Comparison of ENCODE assay signal across 14 mouse cellular contexts in genomic region chr5:134644121-134644520, GRCm38 (mm10). TPM values are rescaled to one million over a fixed set of nuclear protein-coding genes. Genes with fewer than 3 reads are reported as not detected.
DNase-seq lines count a peak whose midpoint lies in the region; ATAC-seq and TF ChIP-seq lines count a peak whose summit lies in the region.
"Had no signal": no experiment of that assay in that cellular context is flagged by ENCODE, and none has a peak within 500 bp of the region (broad histone marks: within the 10 kb centered on the region; RNA-seq: fewer than 3 reads in every experiment).

No protein-coding gene starts in this region.

- no peak for ATAC-seq in heart, embryonic 15.5 days (replicated peaks; ENCODE audit: insufficient number of reproducible peaks, insufficient read depth, low FRiP score, low read depth)
- no peak for ATAC-seq in liver, postnatal 0 days
- ATAC-seq: midbrain, embryonic 13.5 days had no signal

- H3K4me2 ChIP-seq in heart, embryonic 15.5 days: no peak overlapping the region
- no peak overlapping the region for H3K4me2 ChIP-seq in CH12.LX (ENCODE audit: insufficient read depth, low read depth, poor library complexity, severe bottlenecking)
- no peak overlapping the region for H3K4me2 ChIP-seq in liver, postnatal 0 days (ENCODE audit: low read depth, low read length)
- H3K4me2 ChIP-seq: midbrain, embryonic 13.5 days had no signal

- no peaks in the 10 kb centered on the region for H3K9me3 ChIP-seq in heart, embryonic 15.5 days (replicated peaks)
- peaks cover 6% of the 10 kb centered on the region for H3K9me3 ChIP-seq in CH12.LX (replicated peaks; ENCODE audit: low read length)
- H3K9me3 ChIP-seq in liver, postnatal 0 days (ENCODE audit: low read length): no peaks in the 10 kb centered on the region
- no peaks in the 10 kb centered on the region for H3K9me3 ChIP-seq in forebrain, embryonic 10.5 days
- H3K9me3 ChIP-seq: midbrain, embryonic 13.5 days had no signal

- no peak for TF ChIP-seq CTCF in liver, adult 2 months (IDR thresholded peaks at IDR 0.05; ENCODE audit: low read depth, low read length)
- TF ChIP-seq CTCF in CH12.LX (conservative IDR thresholded peaks at IDR 0.05 in 1 of 2, IDR thresholded peaks at IDR 0.05 in 1 of 2; ENCODE audit: low read depth in 2 of 2, low read length in 2 of 2): peak in 1 of 2 experiments; percentile 25; a peak in 2 of 4 replicates
- TF ChIP-seq CTCF in liver, postnatal 0 days (IDR thresholded peaks at IDR 0.05; ENCODE audit: low read depth): peak; percentile 29; the same call in 1 of the 2 replicates

- no peak for DNase-seq in heart, adult 11 months
- DNase-seq in liver, adult 2 months (ENCODE audit: extremely low read depth, low read depth, low spot score): no peak
- DNase-seq in liver: no peak
- no peak for DNase-seq in CH12.LX (ENCODE audit: extremely low read depth)
- DNase-seq in liver, postnatal 0 days: no peak
- no peak for DNase-seq in spleen, adult 12 weeks (ENCODE audit: low spot score)
- DNase-seq in forebrain, embryonic 10.5 days (ENCODE audit: extremely low spot score, low spot score): no peak
- DNase-seq: B cell, adult 2 months; cerebellum, postnatal 10 days; kidney, adult 18-20 months; spleen, adult 18-20 months; thymus, postnatal 4 days had no signal

- H3K36me3 ChIP-seq in heart, embryonic 15.5 days: no peaks in the 10 kb centered on the region
- no peaks in the 10 kb centered on the region for H3K36me3 ChIP-seq in liver, adult 2 months (ENCODE audit: control insufficient read depth, insufficient read depth, low read length)
- no peaks in the 10 kb centered on the region for H3K36me3 ChIP-seq in CH12.LX (replicated peaks in 1 of 2; ENCODE audit: control insufficient read depth in 1 of 2, insufficient read depth in 1 of 2, low read length in 1 of 2)
- no peaks in the 10 kb centered on the region for H3K36me3 ChIP-seq in liver, postnatal 0 days (replicated peaks; ENCODE audit: insufficient read depth, low read length)
- H3K36me3 ChIP-seq in forebrain, embryonic 10.5 days (replicated peaks): no peaks in the 10 kb centered on the region
- H3K36me3 ChIP-seq: midbrain, embryonic 13.5 days had no signal

- H3K27ac ChIP-seq in heart, embryonic 15.5 days: peak overlapping the region; percentile 54
- H3K27ac ChIP-seq in liver, adult 2 months (replicated peaks; ENCODE audit: insufficient read depth, low read depth, low read length): peak overlapping the region; percentile 62
- H3K27ac ChIP-seq in CH12.LX (ENCODE audit: insufficient read depth, low read depth): no peak overlapping the region
- H3K27ac ChIP-seq in liver, postnatal 0 days (ENCODE audit: low read depth): peak overlapping the region; percentile 66
- H3K27ac ChIP-seq in forebrain, embryonic 10.5 days: no peak overlapping the region
- H3K27ac ChIP-seq: midbrain, embryonic 13.5 days had no signal

- TF ChIP-seq EP300 in CH12.LX (IDR thresholded peaks at IDR 0.05; ENCODE audit: low read length): no peak
- no peak for TF ChIP-seq EP300 in liver, postnatal 0 days (IDR thresholded peaks at IDR 0.05; ENCODE audit: low read depth)

- in situ Hi-C loops in CH12.LX (cut with MboI; ENCODE audit: low pct_ligation_motif_present, low pct_unique_long_range_greater_than_20kb, low sequenced_read_pairs): no loop called here

- WGBS in heart, embryonic 15.5 days: 74% methylated on average over 1 of the region's 1 CpGs
- 82% methylated on average over 1 of the region's 1 CpGs for WGBS in liver, adult 2 months
- WGBS in liver, postnatal 0 days (ENCODE audit: insufficient replicate concordance): 54% methylated on average over 1 of the region's 1 CpGs
- whole genome bisulfite sequencing in forebrain, embryonic 10.5 days: 79% methylated on average over 1 of the region's 1 CpGs

- H3K4me3 ChIP-seq in heart, embryonic 15.5 days: no peak overlapping the region
- H3K4me3 ChIP-seq in liver, adult 2 months (ENCODE audit: insufficient read depth, low read depth, low read length): no peak overlapping the region
- H3K4me3 ChIP-seq in CH12.LX (replicated peaks in 1 of 3; ENCODE audit: low read depth in 2 of 3, low read length in 2 of 3, poor library complexity in 1 of 3): no peak overlapping the region
- no peak overlapping the region for H3K4me3 ChIP-seq in liver, postnatal 0 days (ENCODE audit: low read depth, low read length)
- H3K4me3 ChIP-seq in forebrain, embryonic 10.5 days: no peak overlapping the region
- H3K4me3 ChIP-seq: midbrain, embryonic 13.5 days had no signal

- peaks cover 11% of the 10 kb centered on the region for H3K4me1 ChIP-seq in heart, embryonic 15.5 days (replicated peaks)
- H3K4me1 ChIP-seq in liver, adult 2 months (ENCODE audit: control insufficient read depth, insufficient read depth, low read length): peaks cover 3% of the 10 kb centered on the region; the same call in 1 of the 2 replicates
- peaks cover 2 to 3% of the 10 kb centered on the region in 2 experiments; a peak in 2 of 4 replicates for H3K4me1 ChIP-seq in CH12.LX (ENCODE audit: control insufficient read depth in 1 of 2, insufficient read depth in 2 of 2)
- H3K4me1 ChIP-seq in liver, postnatal 0 days (ENCODE audit: insufficient read depth): peaks cover 8% of the 10 kb centered on the region
- H3K4me1 ChIP-seq in forebrain, embryonic 10.5 days: peaks cover 9% of the 10 kb centered on the region

- no peaks in the 10 kb centered on the region for H3K79me2 ChIP-seq in liver, adult 2 months (ENCODE audit: control insufficient read depth, insufficient read depth, low read length)
- H3K79me2 ChIP-seq in CH12.LX (replicated peaks; ENCODE audit: control insufficient read depth, extremely low read depth, insufficient read depth, poor library complexity, severe bottlenecking): no peaks in the 10 kb centered on the region

- no peak for TF ChIP-seq POLR2A in liver, adult 2 months (IDR thresholded peaks at IDR 0.05; ENCODE audit: extremely low read depth, insufficient read depth, low read length)
- no peak for TF ChIP-seq POLR2A in CH12.LX (IDR thresholded peaks at IDR 0.05; ENCODE audit: low read depth, low read length)

- H3K27me3 ChIP-seq in heart, embryonic 15.5 days: no peaks in the 10 kb centered on the region
- no peaks in the 10 kb centered on the region for H3K27me3 ChIP-seq in liver, adult 2 months (ENCODE audit: control insufficient read depth, insufficient read depth, low read length)
- peaks cover 1% of the 10 kb centered on the region for H3K27me3 ChIP-seq in CH12.LX (replicated peaks)
- no peaks in the 10 kb centered on the region for H3K27me3 ChIP-seq in liver, postnatal 0 days (ENCODE audit: insufficient read depth, low read length)
- H3K27me3 ChIP-seq in forebrain, embryonic 10.5 days (ENCODE audit: poor library complexity, severe bottlenecking): no peaks in the 10 kb centered on the region
- H3K27me3 ChIP-seq: midbrain, embryonic 13.5 days had no signal

- H3K9ac ChIP-seq in heart, embryonic 15.5 days: no peak overlapping the region
- no peak overlapping the region for H3K9ac ChIP-seq in liver, adult 2 months (ENCODE audit: low read depth, low read length)
- H3K9ac ChIP-seq in CH12.LX (ENCODE audit: insufficient read depth, low read depth): no peak overlapping the region
- no peak overlapping the region for H3K9ac ChIP-seq in liver, postnatal 0 days (replicated peaks)
- H3K9ac ChIP-seq: midbrain, embryonic 13.5 days had no signal

- dilution Hi-C loops in CH12.LX (cut with MboI; ENCODE audit: extremely low pct_ligation_motif_present, extremely low pct_unique_long_range_greater_than_20kb, low sequenced_read_pairs): no loop called here

- TF ChIP-seq RAD21 in CH12.LX (IDR thresholded peaks at IDR 0.05; ENCODE audit: low read depth, low read length): peak; percentile 7

TF ChIP-seq in CH12.LX, 34 proteins besides CTCF, POLR2A, EP300 and RAD21:
- TF ChIP-seq MAFK (IDR thresholded peaks at IDR 0.05; ENCODE audit: insufficient replicate concordance, low read length) (no peak), MXI1 (IDR thresholded peaks at IDR 0.05; ENCODE audit: low read depth, low read length) (no peak), MAZ (IDR thresholded peaks at IDR 0.05; ENCODE audit: low read depth, low read length) (no peak), PAX5 (IDR thresholded peaks at IDR 0.05; ENCODE audit: low read length) (no peak), TCF12 (IDR thresholded peaks at IDR 0.05; ENCODE audit: low read depth, low read length) (no peak), CHD1 (IDR thresholded peaks at IDR 0.05; ENCODE audit: low read depth, low read length) (no peak), SMC3 (IDR thresholded peaks at IDR 0.05; ENCODE audit: low read depth, low read length) (0 out of 2 replicates have a peak, but pooled peaks have one; percentile 8)

RNA-seq across cellular contexts. Expression of gene Eif4h, which starts 4.8 kb away (rescaled TPM):
- 273 and 345 TPM in 2 replicates for polyA plus RNA-seq in heart, embryonic 15.5 days (2015; fragmentation: Nextera tagmentation; extraction: Ambion mirVana)
- total RNA-seq in liver, adult 2 months (2014; rRNA removed): 139 and 146 TPM in 2 replicates
- 127 and 134 TPM in 2 replicates for polyA plus RNA-seq in liver, adult 2 months (2012; rRNA removed)
- total RNA-seq in CH12.LX (2012; rRNA removed) (408 and 445 TPM in 2 replicates), CH12.LX (2014; rRNA removed) (432 and 470 TPM in 2 replicates)
- polyA plus RNA-seq in CH12.LX (2012; ENCODE audit: insufficient read length, low read depth): 391 and 417 TPM in 2 replicates
- polyA plus RNA-seq in liver, postnatal 0 days (2015; fragmentation: Nextera tagmentation; extraction: Ambion mirVana): 124 and 132 TPM in 2 replicates
- polyA plus RNA-seq in forebrain, embryonic 10.5 days (2016; fragmentation: Nextera tagmentation; extraction: Ambion mirVana): 571 and 588 TPM in 2 replicates

RNA-seq across cellular contexts. Expression of gene Lat2, which starts 29.3 kb away (rescaled TPM):
- polyA plus RNA-seq in heart, embryonic 15.5 days (2015; fragmentation: Nextera tagmentation; extraction: Ambion mirVana): 2.5 and 4.5 TPM in 2 replicates
- total RNA-seq in liver, adult 2 months (2014; rRNA removed): 0.60 and 1.0 TPM in 2 replicates
- polyA plus RNA-seq in liver, adult 2 months (2012; rRNA removed): 0.51 and 1.4 TPM in 2 replicates
- total RNA-seq in CH12.LX (2012; rRNA removed) (89.7 and 100 TPM in 2 replicates), CH12.LX (2014; rRNA removed) (121 and 130 TPM in 2 replicates)
- 108 and 112 TPM in 2 replicates for polyA plus RNA-seq in CH12.LX (2012; ENCODE audit: insufficient read length, low read depth)
- polyA plus RNA-seq in liver, postnatal 0 days (2015; fragmentation: Nextera tagmentation; extraction: Ambion mirVana): 2.4 TPM in 2 replicates
- polyA plus RNA-seq in forebrain, embryonic 10.5 days (2016; fragmentation: Nextera tagmentation; extraction: Ambion mirVana): 2.8 and 4.2 TPM in 2 replicates

RNA-seq across cellular contexts. Expression of gene Limk1, which starts 44.3 kb away (rescaled TPM):
- 3.3 and 5.4 TPM in 2 replicates for polyA plus RNA-seq in heart, embryonic 15.5 days (2015; fragmentation: Nextera tagmentation; extraction: Ambion mirVana)
- 0.83 and 1.1 TPM in 2 replicates for total RNA-seq in liver, adult 2 months (2014; rRNA removed)
- 2.1 and 2.7 TPM in 2 replicates for polyA plus RNA-seq in liver, adult 2 months (2012; rRNA removed)
- 10.8 and 11.5 TPM in 2 replicates for total RNA-seq in CH12.LX (2012; rRNA removed)
- total RNA-seq in CH12.LX (2014; rRNA removed): 6.4 and 7.2 TPM in 2 replicates
- polyA plus RNA-seq in CH12.LX (2012; ENCODE audit: insufficient read length, low read depth): 24.5 and 27.7 TPM in 2 replicates
- 0.59 and 0.73 TPM in 2 replicates for polyA plus RNA-seq in liver, postnatal 0 days (2015; fragmentation: Nextera tagmentation; extraction: Ambion mirVana)
- 6.2 and 7.1 TPM in 2 replicates for polyA plus RNA-seq in forebrain, embryonic 10.5 days (2016; fragmentation: Nextera tagmentation; extraction: Ambion mirVana)

Comparison
In these comparisons a context has a peak if more than half of its experiments do, and no peak if none do; other contexts are left out.
1. H3K27ac ChIP-seq: peak in heart, embryonic 15.5 days (single experiment), liver, adult 2 months (single experiment) and liver, postnatal 0 days (single experiment); none in CH12.LX (single experiment) and forebrain, embryonic 10.5 days (single experiment).
2. RNA of gene Lat2, which starts 29.3 kb away (polyA plus RNA-seq): 108 to 112 TPM in CH12.LX; 2.8 to 4.2 TPM in forebrain, embryonic 10.5 days, 2.5 to 4.5 TPM in heart, embryonic 15.5 days, 2.4 TPM in liver, postnatal 0 days and 0.51 to 1.4 TPM in liver, adult 2 months; every median in the first group is over 10 times any median in the second.